Mouse (Mus musculus) megakaryocyte, embryonic 14.5 days (primary cell): ENCODE data around the gene Olfr1395. TPM values are rescaled to one million over a fixed set of nuclear protein-coding genes. Genes with fewer than 3 reads are reported as not detected.
"Not testable (repeated sequence)": the region's sequence is repeated elsewhere in the genome, so short reads cannot be mapped to it uniquely, and the experiment has no call there.

Source experiments
- H3K27me3 ChIP-seq: replicated peaks from 2 replicates; pipeline ENCODE3; 2012; ENCODE audit warnings: inconsistent platforms
- H3K36me3 ChIP-seq: replicated peaks from 2 replicates; pipeline ENCODE3; 2012; ENCODE audit warnings: low read length, inconsistent platforms, mixed read lengths
- H3K4me1 ChIP-seq: 2 replicates; pipeline ENCODE4 v1.6.1; 2012; ENCODE audit warnings: inconsistent platforms
- H3K4me3 ChIP-seq: replicated peaks from 2 replicates; pipeline ENCODE3; 2012; ENCODE audit warnings: moderate library complexity, mild to moderate bottlenecking, inconsistent platforms
- H3K9me3 ChIP-seq: 2 replicates; pipeline ENCODE4 v1.6.1; 2012; ENCODE audit warnings: inconsistent platforms
- FLI1 ChIP-seq: IDR thresholded peaks from 2 replicates; pipeline ENCODE4 v1.6.1; 2012; ENCODE audit warnings: low read length, inconsistent platforms, mixed read lengths
- GATA1 ChIP-seq: IDR thresholded peaks from 3 replicates; pipeline ENCODE4 v1.6.1; 2012; ENCODE audit warnings: mixed read lengths, low read length, inconsistent platforms, borderline replicate concordance
- polyA plus RNA-seq: library from polyadenylated mRNA; stranded (reverse); fragments of >175 nt; gene quantifications from 2 replicates; pipeline ENCODE4 v1.2.3, GENCODE M21; 2012; ENCODE audit warnings: low replicate concordance; ENCODE audit not compliant: insufficient read depth

Olfr1395 gene
- polyA plus RNA-seq, 1 experiment: not detected

DNA sequence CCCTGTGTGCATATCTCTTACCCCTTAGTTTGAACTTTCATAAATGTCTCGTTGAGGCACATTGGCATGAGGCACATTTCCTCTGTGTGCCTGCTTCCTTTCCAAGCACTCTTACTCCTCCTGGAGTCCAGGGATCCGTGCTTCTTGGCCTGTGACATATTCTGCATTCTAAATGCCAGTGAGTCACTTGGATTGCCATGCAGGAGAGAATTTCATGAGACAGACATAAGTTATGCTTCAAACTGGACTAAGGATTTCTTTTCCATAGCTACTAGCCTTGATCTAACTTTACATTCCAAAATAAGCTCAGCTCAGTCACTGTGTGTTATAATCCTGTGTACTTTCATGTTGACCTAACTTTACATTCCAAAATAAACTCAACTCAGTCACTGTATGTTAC is 49.0 kb downstream of the Olfr1395 start:
- peaks cover 9% of the 10 kb centered on the region for H3K36me3 ChIP-seq
- TF ChIP-seq GATA1 (no peak), FLI1 (no peak)
- no peak overlapping the region for H3K4me3 ChIP-seq
- H3K4me1 ChIP-seq: peaks cover 40% of the 10 kb centered on the region
- H3K9me3 ChIP-seq: no peaks in the 10 kb centered on the region
- H3K27me3 ChIP-seq: no peaks in the 10 kb centered on the region

DNA sequence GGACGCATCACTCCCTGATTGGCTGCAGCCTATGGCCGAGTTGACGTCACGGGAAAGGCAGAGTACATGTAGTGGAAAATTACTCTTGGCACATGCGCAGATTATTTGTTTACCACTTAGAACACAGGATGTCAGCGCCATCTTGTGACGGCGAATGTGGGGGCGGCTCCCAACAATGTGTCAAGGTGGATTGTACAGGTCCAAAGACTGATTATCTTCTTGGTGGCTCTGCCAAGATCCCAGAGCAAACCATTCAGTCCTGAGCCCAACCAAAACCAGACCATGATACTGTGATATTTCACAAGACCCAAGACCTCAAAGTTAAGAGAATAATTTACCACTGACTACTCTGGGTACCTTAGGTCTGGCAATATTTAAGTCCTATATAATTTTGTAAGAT is 52.7 kb downstream of the Olfr1395 start:
- not testable (repeated sequence) for H3K9me3 ChIP-seq, H3K4me3 ChIP-seq, H3K27me3 ChIP-seq
- peaks cover 30% of the 10 kb centered on the region for H3K36me3 ChIP-seq
- peaks cover 26% of the 10 kb centered on the region for H3K4me1 ChIP-seq

DNA sequence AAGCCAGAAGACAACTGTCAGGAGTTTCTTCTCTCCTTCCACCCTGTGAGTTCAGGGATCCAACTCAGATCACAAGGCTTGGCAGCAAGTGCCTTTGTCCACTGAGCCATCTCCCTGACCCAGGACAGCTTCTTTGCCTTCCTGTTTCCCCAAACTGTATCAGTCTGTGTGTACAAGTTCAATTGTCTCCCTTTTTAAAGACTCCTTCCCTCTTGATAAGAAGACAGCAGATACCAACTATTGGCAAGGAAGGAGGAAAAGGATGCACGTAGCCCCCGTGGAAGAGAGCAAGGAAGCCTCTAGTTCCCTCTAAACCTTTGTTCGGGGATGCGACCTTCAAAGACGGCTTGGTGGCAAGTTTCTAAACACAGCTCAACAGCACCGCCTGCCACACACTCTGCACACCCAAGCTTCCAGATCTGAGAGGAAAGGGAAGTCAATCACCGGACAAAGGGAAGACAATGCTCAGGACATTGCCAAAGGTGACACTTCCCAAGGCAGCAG is 53.8 kb downstream of the Olfr1395 start:
- TF ChIP-seq GATA1: no peak
- no peak for TF ChIP-seq FLI1
- peaks cover 24% of the 10 kb centered on the region for H3K4me1 ChIP-seq
- peaks cover 34% of the 10 kb centered on the region for H3K36me3 ChIP-seq
- H3K4me3 ChIP-seq: no peak overlapping the region
- no peaks in the 10 kb centered on the region for H3K27me3 ChIP-seq
- no peaks in the 10 kb centered on the region for H3K9me3 ChIP-seq

Other genes starting within 250 kb of the Olfr1395 start
- 0.45 TPM in 1 of 2 replicates, not detected in the other for gene Gm5431, start 240.1 kb upstream of the Olfr1395 start, polyA plus RNA-seq
- gene Psme2b, start 196.1 kb upstream of the Olfr1395 start, polyA plus RNA-seq: 3.0 TPM in 1 of 2 replicates, not detected in the other
- 0.21 TPM in 1 of 2 replicates, not detected in the other for gene Olfr56, start 163.4 kb upstream of the Olfr1395 start, polyA plus RNA-seq
- gene 9930111J21Rik1, start 162.9 kb upstream of the Olfr1395 start, polyA plus RNA-seq: 0.18 TPM in 1 of 2 replicates, not detected in the other
- gene Gm12185, start 150.0 kb upstream of the Olfr1395 start, polyA plus RNA-seq: not detected in 2 replicates
- gene Tgtp1, start 148.1 kb upstream of the Olfr1395 start, polyA plus RNA-seq: 0.22 TPM in 1 of 2 replicates, not detected in the other
- 0.57 TPM in 1 of 2 replicates, not detected in the other for gene 9930111J21Rik2, start 91.0 kb upstream of the Olfr1395 start, polyA plus RNA-seq
- 0.45 TPM in 1 of 2 replicates, not detected in the other for gene Tgtp2, start 78.1 kb upstream of the Olfr1395 start, polyA plus RNA-seq
- gene Ifi47, start 65.7 kb upstream of the Olfr1395 start, polyA plus RNA-seq: 6.0 and 6.4 TPM in 2 replicates
- gene Olfr1396, start 27.4 kb upstream of the Olfr1395 start, polyA plus RNA-seq: not detected in 2 replicates
- gene Olfr1394, start 12.1 kb downstream of the Olfr1395 start, polyA plus RNA-seq: not detected in 2 replicates
- gene Btnl9, start 44.9 kb downstream of the Olfr1395 start, polyA plus RNA-seq: 7.0 and 7.1 TPM in 2 replicates
- 1.5 TPM in 1 of 2 replicates, not detected in the other for gene Zfp62, start 61.0 kb downstream of the Olfr1395 start, polyA plus RNA-seq
- gene Mgat1, start 101.9 kb downstream of the Olfr1395 start, polyA plus RNA-seq: 64.1 and 65.8 TPM in 2 replicates
- not detected in 2 replicates for gene Olfr1393, start 136.0 kb downstream of the Olfr1395 start, polyA plus RNA-seq
- not detected in 2 replicates for gene Olfr1392, start 143.0 kb downstream of the Olfr1395 start, polyA plus RNA-seq
- gene Olfr10, start 162.5 kb downstream of the Olfr1395 start, polyA plus RNA-seq: not detected in 2 replicates
- not detected in 2 replicates for gene Olfr1391, start 180.5 kb downstream of the Olfr1395 start, polyA plus RNA-seq
- gene Olfr1390, start 192.9 kb downstream of the Olfr1395 start, polyA plus RNA-seq: not detected in 2 replicates